Mouse (Mus musculus) C2C12 (cell line): ENCODE measurements around the gene Nrf1.

Experiments used
- CEBPB ChIP-seq: IDR thresholded peaks from one replicate; pipeline ENCODE4 v1.6.1; 2011; ENCODE audit warnings: low read depth, mild to moderate bottlenecking, control low read depth, moderate library complexity
- CTCF ChIP-seq: IDR thresholded peaks from one replicate; pipeline ENCODE4 v1.5.1; 2011; ENCODE audit not compliant: control insufficient read depth, insufficient read depth, insufficient read length
- USF1 ChIP-seq: IDR thresholded peaks from one replicate; pipeline ENCODE4 v1.6.1; 2011; ENCODE audit warnings: low read depth, mild to moderate bottlenecking, control low read depth, moderate library complexity

- TF ChIP-seq CTCF (no peak), CEBPB (no peak), USF1 (no peak)
Measured at GRCm38 (mm10) chr6:30152163-30152562, 104.4 kb downstream of the Nrf1 start.
